Mouse (Mus musculus) Patski (cell line): ENCODE results near the gene Wipi2. TPM values are rescaled to one million over a fixed set of nuclear protein-coding genes. Genes with fewer than 3 reads are reported as not detected.
A peak's percentile ranks its signal among the peaks of the same experiment; 100 is the strongest.

ENCODE experiments used
- ATAC-seq: fragments of 100-300 bp; one replicate; pipeline ENCODE4 v1.8.0; 2021
- CTCF ChIA-PET: fragments of 350-600 bp; sonication (Branson Sonifier 250); formaldehyde crosslinking; loops from one replicate; lab custom pipeline; 2022; ENCODE audit warnings: inconsistent platforms; lab: Charles Lee
- POLR2A ChIA-PET: fragments of 350-600 bp; sonication (Branson Sonifier 250); formaldehyde crosslinking; loops from one replicate; lab custom pipeline; 2022; ENCODE audit warnings: antibody characterized with exemption, inconsistent platforms; lab: Charles Lee
- DNase-seq: peaks from one replicate; pipeline ENCODE4 v3.0.0-alpha.2; 2011; ENCODE audit warnings: low read depth, low spot score
- H3K27me3 ChIP-seq: fragments of 371-371 bp; one replicate; pipeline ENCODE4 v1.5.1; 2021
- CTCF ChIP-seq: fragments of 100-300 bp; IDR thresholded peaks from one replicate; pipeline ENCODE4 v1.5.1; 2021
- in situ Hi-C: fragments of 300-500 bp; cut with MboI; formaldehyde crosslinking; loops from 3 replicates; pipeline ENCODE4 v1.11.1; 2018; ENCODE audit warnings: low pct_unique_long_range_greater_than_20kb, mixed read lengths
- polyA plus RNA-seq: library from polyadenylated mRNA; unstranded; gene quantifications from one replicate; pipeline ENCODE4 v1.2.3, GENCODE M21; 2021

Wipi2 gene
- polyA plus RNA-seq: 60.3 TPM

GRCm38 (mm10) chr5:142627398-142627797 lies at the start of gene Wipi2:
Wipi2 (plus strand) TSS chr5:142627698.
- in situ Hi-C loops: no loop called here
- POLR2A ChIA-PET: interaction anchor here (0.6 kb wide), 1 partner anchor 64 kb away, joined by 7 read pairs; no protein-coding TSS in a partner anchor
- DNase-seq (no peak), ATAC-seq (no peak)
- H3K27me3 ChIP-seq: peaks cover under 1% of the 10 kb centered on the region
- CTCF ChIA-PET: no interaction called here
- TF ChIP-seq CTCF: no peak

DNA sequence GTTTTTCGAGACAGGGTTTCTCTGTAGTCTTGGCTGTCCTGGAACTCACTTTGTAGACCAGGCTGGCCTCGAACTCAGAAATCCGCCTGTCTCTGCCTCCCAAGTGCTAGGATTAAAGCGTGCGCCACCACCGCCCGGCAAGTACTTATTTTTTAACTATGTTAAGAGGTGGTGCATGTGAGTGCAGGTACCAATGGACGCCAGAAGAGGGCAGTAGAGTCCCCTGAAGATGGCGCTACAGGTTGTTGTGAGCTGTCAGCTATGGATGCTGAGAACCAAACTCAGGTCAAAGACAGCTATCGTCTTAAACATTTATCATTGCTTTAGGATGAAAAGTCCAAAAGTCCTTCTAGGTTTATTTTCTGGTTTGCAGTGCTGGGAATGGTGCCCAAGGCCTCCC lies 49.3 kb upstream of the Wipi2 start:
- POLR2A ChIA-PET: no interaction called here
- peaks cover 9% of the 10 kb centered on the region for H3K27me3 ChIP-seq
- ATAC-seq (no peak), DNase-seq (no peak)
- peak; percentile 32 for TF ChIP-seq CTCF
- CTCF ChIA-PET: no interaction called here
- in situ Hi-C loops: loop anchor here (5.0 kb wide), 1 partner anchor 39 kb away; no protein-coding TSS in a partner anchor

DNA sequence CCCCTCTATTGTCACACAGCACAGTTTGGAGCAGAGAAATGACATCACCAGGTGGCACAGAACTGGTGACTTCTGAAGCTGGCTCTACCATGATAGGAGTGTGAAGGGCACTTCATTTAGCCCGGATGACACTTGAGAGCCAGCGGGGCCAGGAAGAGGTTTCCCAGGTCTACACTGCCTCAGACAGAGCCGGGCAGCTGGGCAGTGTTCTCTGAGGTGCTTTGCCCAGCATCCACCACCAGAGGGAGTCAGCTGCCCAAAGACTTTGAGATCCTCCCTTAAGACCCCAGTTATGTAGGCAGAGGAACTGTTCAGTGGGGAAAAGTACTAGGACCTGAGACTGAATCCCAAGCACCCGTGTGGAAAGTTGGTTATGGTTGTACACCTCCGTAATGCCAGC lies 46.0 kb upstream of the Wipi2 start:
- CTCF ChIA-PET: interaction anchor here (1.1 to 1.4 kb wide), 4 partner anchors 16 to 38 kb away, joined by 3 to 6 read pairs (median 3); partner anchors contain the start of gene Mmd2
- in situ Hi-C loops: no loop called here
- H3K27me3 ChIP-seq: peaks cover 9% of the 10 kb centered on the region
- peak; percentile 3 for DNase-seq
- TF ChIP-seq CTCF: peak; percentile 84
- POLR2A ChIA-PET: interaction anchor here (0.6 kb wide), 1 partner anchor 546 kb away, joined by 5 read pairs; no protein-coding TSS in a partner anchor
- no peak for ATAC-seq

DNA sequence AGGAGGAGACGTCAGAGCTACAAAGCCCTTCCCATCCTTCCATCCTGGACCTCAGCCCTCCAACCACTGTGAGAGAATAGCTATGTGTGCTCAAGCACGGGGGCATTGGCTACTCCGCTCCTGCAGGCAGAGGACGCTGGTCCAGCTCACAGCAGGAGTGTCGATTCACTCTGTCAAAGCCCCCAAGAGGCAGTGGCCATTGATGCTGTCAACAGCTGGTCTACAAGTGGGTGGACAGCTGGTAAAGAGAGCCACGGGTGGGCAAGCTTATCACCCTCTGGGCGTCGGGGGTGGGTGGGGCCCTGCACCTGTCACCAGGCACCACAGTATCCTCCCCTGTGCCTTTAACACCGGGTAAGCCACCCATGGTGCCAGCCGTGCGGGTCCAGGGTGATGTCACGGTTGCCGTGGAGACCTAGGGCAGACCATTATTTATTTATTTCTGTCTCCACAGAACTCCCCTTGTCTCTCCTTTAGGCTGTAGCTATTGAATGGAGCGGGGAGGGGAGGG lies 43.8 kb upstream of the Wipi2 start:
- in situ Hi-C loops: no loop called here
- CTCF ChIA-PET: no interaction called here
- ATAC-seq: no peak

DNA sequence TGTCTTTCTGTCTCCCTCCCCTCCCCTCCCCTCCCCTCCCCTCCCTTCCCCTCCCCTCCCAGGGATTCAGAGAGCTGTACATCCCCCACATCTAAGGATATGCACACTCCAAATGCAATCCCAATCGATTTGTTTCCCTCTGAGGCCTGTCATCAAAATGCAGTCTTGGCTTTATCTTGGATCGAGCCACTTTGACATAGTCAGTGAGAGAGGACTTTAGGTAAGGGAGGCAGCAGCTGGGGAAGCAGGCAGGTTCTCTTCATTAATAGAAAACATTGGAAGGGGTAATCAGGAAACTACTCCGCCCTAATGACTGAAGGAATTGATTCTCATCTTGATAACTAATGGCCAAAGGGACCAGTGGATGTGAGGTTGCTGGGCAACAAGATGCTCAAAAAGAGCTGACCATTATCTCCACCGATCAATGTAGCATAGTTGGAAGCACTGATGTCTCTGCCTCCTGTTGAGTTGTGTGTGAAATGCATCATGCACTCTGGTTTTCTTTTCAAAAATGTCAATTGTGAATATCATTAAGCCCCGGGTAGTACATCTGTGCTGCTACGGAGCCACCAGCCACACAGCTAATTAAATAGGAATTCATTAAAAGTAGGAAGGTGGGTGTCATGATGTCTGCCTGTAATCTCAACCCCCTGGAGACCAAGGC lies 36.4 kb upstream of the Wipi2 start:
- no peak for TF ChIP-seq CTCF
- ChIA-PET CTCF (no interaction called here), POLR2A (no interaction called here)
- ATAC-seq (no peak), DNase-seq (no peak)
- peaks cover 9% of the 10 kb centered on the region for H3K27me3 ChIP-seq
- in situ Hi-C loops: no loop called here

More for the DNA sequence above, 43.8 kb upstream of the Wipi2 start:
- TF ChIP-seq CTCF: no peak
- no peak for DNase-seq
- POLR2A ChIA-PET: no interaction called here
- H3K27me3 ChIP-seq: peaks cover 9% of the 10 kb centered on the region

DNA sequence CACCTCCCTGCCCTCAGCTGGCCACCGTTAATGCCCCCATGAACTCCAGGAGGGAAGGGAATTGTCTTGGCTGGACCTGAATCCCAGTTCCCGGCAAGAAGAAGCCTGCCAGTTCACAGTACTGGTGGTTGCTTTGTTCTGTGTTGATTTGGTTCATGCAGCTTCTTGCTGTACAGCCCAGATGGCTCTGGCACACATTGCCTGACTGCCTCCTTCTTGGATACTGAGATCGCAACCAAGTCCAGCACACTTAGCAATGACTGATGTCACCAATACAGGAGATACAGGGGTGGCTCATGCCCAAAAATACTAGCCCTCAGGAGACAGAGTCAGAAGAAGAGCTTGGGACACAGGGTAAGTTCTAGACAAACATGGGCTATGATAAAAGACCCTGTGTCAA lies 31.8 kb upstream of the Wipi2 start:
- H3K27me3 ChIP-seq: peaks cover 4% of the 10 kb centered on the region
- ChIA-PET POLR2A (no interaction called here), CTCF (no interaction called here)
- in situ Hi-C loops: no loop called here
- no peak for TF ChIP-seq CTCF
- DNase-seq: no peak
- no peak for ATAC-seq

- POLR2A ChIA-PET: no interaction called here
- ATAC-seq: no peak
These were observed 30.8 kb upstream of the Wipi2 start for GRCm38 (mm10) chr5:142596723-142597122.

DNA sequence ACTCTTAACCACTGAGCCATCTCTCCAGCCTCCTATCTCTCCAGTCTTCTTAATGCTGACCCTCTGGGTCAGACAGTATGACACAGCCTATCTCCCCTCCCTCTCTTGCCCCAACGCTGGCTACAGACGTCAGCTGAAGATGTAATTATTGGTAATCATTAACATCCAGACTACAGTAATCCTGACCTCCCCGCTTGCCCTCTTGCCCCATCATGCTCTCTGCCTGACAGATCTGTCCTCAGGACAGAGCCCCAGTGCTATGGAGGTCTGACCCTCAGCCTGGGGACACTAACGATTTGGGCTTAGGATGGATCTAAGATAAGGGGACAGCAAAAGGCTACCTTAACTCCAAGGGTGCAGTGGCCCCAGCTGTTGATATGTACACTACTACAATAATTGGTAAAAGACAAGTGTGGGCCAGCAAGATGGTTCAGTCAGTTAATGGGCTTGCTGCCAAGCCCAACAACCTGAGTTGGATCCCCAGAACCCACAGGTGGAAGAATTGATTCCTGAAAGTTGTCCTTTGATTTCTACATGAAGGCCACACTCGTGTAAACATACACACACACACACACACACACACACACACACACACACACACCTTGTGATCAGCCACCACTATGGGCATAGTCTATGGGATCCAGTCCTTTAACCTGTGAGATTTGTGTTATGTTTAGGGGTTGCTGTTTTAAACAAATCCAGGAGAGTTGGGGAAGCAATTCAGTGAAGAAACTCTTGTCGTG lies 29.7 kb upstream of the Wipi2 start:
- peaks cover 8% of the 10 kb centered on the region for H3K27me3 ChIP-seq
- POLR2A ChIA-PET: interaction anchor here (0.7 kb wide), 2 partner anchors 71 to 434 kb away, joined by 3 read pairs; no protein-coding TSS in a partner anchor

More at GRCm38 (mm10) chr5:142596723-142597122, 30.8 kb upstream of the Wipi2 start:
- in situ Hi-C loops: no loop called here
- no peak for DNase-seq
- no peak for TF ChIP-seq CTCF
- H3K27me3 ChIP-seq: peaks cover 8% of the 10 kb centered on the region
- CTCF ChIA-PET: interaction anchor here (1.2 kb wide), 1 partner anchor 16 kb away, joined by 3 read pairs; no protein-coding TSS in a partner anchor

DNA sequence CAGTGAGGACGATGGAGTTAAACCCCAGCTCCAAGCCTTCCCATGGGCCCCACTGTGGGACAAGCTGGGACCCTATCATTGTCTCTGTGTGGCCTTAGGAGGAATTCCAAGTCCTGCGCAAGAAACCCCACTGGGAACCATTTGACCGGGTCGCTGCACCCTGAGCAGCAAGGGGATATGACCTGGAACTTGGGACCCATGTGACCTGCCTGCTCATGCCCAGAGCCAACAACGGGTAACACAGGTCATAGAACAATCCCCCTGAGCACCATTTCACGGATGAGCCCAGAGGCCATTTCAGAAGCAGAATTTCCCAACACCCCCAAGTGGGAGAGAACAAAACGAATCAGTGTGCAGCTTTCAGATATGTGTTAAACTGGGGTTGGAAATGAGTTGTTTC lies 23.1 kb upstream of the Wipi2 start:
- ChIA-PET CTCF (interaction anchor here (1.2 kb wide), 1 partner anchor 16 kb away, joined by 3 read pairs; no protein-coding TSS in a partner anchor), POLR2A (no interaction called here)
- peaks cover 33% of the 10 kb centered on the region for H3K27me3 ChIP-seq
- DNase-seq (no peak), ATAC-seq (no peak)
- in situ Hi-C loops: no loop called here
- no peak for TF ChIP-seq CTCF

More for the DNA sequence above, 29.7 kb upstream of the Wipi2 start:
- CTCF ChIA-PET: interaction anchor here (1.2 to 1.5 kb wide), 2 partner anchors 17 to 108 kb away, joined by 3 read pairs; no protein-coding TSS in a partner anchor
- TF ChIP-seq CTCF: no peak
- no peak for DNase-seq
- no peak for ATAC-seq
- in situ Hi-C loops: no loop called here

DNA sequence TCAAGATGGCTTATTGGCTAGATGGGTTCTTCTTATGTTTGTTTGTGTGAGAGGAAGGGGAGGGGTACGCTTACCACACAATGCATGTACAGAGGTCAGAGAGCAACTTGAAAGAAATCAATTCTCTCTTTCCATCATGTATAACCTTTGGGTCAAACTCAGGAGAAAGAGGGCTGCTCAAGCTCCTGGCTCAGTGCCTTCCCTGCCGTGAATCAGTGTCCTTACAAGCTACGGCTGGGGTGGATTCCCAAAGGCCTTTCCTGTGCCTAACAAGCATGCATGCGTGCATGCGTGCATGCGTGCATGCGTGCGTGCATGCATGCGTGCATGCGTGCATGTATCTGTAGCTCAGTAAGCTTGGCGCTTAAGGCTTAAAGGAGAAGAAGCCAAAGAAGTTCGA lies 22.2 kb upstream of the Wipi2 start:
- no peak for DNase-seq

More for the DNA sequence above, 22.2 kb upstream of the Wipi2 start:
- peaks cover 33% of the 10 kb centered on the region for H3K27me3 ChIP-seq
- no peak for TF ChIP-seq CTCF
- ChIA-PET POLR2A (no interaction called here), CTCF (interaction anchor here (1.5 to 1.9 kb wide), 2 partner anchors 12 to 24 kb away, joined by 4 to 6 read pairs; no protein-coding TSS in a partner anchor)
- ATAC-seq: no peak
- in situ Hi-C loops: no loop called here
